Mouse (Mus musculus) liver, postnatal 0 days (tissue): Measurements from ENCODE around the gene Sult1a1. TPM values are rescaled to one million over a fixed set of nuclear protein-coding genes. Genes with fewer than 3 reads are reported as not detected.
A peak's percentile ranks its signal among the peaks of the same experiment; 100 is the strongest.

Source experiments
- ATAC-seq: fragments of 200-750 bp; cut with Nextera tagmentation; 2 replicates; pipeline ENCODE4 v1.8.0; 2017; ENCODE audit warnings: mild to moderate bottlenecking, moderate library complexity
- DNase-seq: peaks from one replicate; pipeline ENCODE4 v3.0.0-alpha.2; 2016
- H3K27ac ChIP-seq: fragments of 300-500 bp; sonication (generic); 2 replicates; pipeline ENCODE4 v1.5.1; 2014; ENCODE audit warnings: antibody characterized with exemption, moderate library complexity, mild to moderate bottlenecking, low read depth
- H3K27me3 ChIP-seq: fragments of 300-500 bp; sonication (generic); 2 replicates; pipeline ENCODE4 v1.6.1; 2014; ENCODE audit warnings: low read length, control low read depth, mixed read lengths; ENCODE audit not compliant: insufficient read depth
- H3K36me3 ChIP-seq: fragments of 300-500 bp; sonication (generic); replicated peaks from 2 replicates; pipeline ENCODE4 v1.6.1; 2014; ENCODE audit warnings: mild to moderate bottlenecking, control low read depth, low read length, moderate library complexity, mixed read lengths; ENCODE audit not compliant: insufficient read depth
- H3K4me1 ChIP-seq: fragments of 300-500 bp; sonication (generic); 2 replicates; pipeline ENCODE4 v1.6.1; 2014; ENCODE audit warnings: antibody characterized with exemption, mild to moderate bottlenecking, control low read depth; ENCODE audit not compliant: insufficient read depth
- H3K4me2 ChIP-seq: fragments of 300-500 bp; sonication (generic); 2 replicates; pipeline ENCODE4 v1.6.1; 2014; ENCODE audit warnings: low read depth, mild to moderate bottlenecking, low read length, moderate library complexity, mixed read lengths
- H3K4me3 ChIP-seq: fragments of 300-500 bp; sonication (generic); 2 replicates; pipeline ENCODE4 v1.5.1; 2014; ENCODE audit warnings: low read depth, low read length
- H3K9ac ChIP-seq: fragments of 300-500 bp; sonication (generic); replicated peaks from 2 replicates; pipeline ENCODE4 v1.6.1; 2014; ENCODE audit warnings: mild to moderate bottlenecking, moderate library complexity
- H3K9me3 ChIP-seq: fragments of 300-500 bp; sonication (generic); 2 replicates; pipeline ENCODE4 v1.6.1; 2016; ENCODE audit warnings: mild to moderate bottlenecking, control low read depth, low read length, mixed read lengths
- CTCF ChIP-seq: sonication (generic); IDR thresholded peaks from 2 replicates; pipeline ENCODE4 v1.5.1; 2016; ENCODE audit warnings: antibody characterized with exemption, low read depth
- EP300 ChIP-seq: IDR thresholded peaks from 2 replicates; pipeline ENCODE4 v1.6.1; 2016; ENCODE audit warnings: antibody characterized with exemption, low read depth, mild to moderate bottlenecking
- WGBS: fragments of 180-500 bp; shearing (Covaris S2); extraction: QIAGEN DNeasy Blood & Tissue Kit; methylation state at CpG from one replicate; pipeline ENCODE4 v1.1.7; 2014; ENCODE audit not compliant: insufficient replicate concordance; 5-methylcytosine and 5-hydroxymethylcytosine counted together
- polyA plus RNA-seq: library from polyadenylated mRNA; unstranded; fragments of >200 nt; fragmentation: Nextera tagmentation; extraction: Ambion mirVana; gene quantifications from 2 replicates; pipeline ENCODE4 v1.2.1, GENCODE M21; 2015

Sult1a1 gene
- polyA plus RNA-seq, 1 experiment from 2014 or later, result 221 TPM

DNA sequence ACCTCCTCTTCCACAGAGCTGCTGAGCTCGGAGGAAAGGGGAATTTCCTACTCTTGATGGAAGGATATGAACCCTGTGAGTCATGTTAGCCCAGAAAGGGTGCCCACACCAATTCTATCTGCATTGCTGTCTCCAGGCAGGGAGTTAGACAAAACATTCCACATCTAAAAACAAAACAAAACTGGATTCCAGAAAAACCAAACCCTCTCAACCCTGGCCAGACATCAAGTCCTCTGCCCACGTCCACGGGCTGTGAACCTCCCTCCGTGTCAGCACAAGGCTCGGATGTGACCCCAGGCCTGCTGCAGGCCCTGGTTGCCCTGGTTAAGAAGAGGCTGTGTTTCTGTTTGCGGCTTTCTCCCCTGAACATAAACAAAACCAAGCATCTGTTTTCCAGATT lies 48.1 kb downstream of the Sult1a1 start:
- ATAC-seq (no peak), DNase-seq (no peak)
- no peak overlapping the region for H3K27ac ChIP-seq
- no peaks in the 10 kb centered on the region for H3K9me3 ChIP-seq
- H3K27me3 ChIP-seq, result no peaks in the 10 kb centered on the region
- WGBS, result 67% methylated on average over 6 of the region's 6 CpGs
- no peak overlapping the region for H3K9ac ChIP-seq
- peaks cover 17% of the 10 kb centered on the region; the same call in 1 of the 2 replicates for H3K4me1 ChIP-seq
- H3K4me3 ChIP-seq, result no peak overlapping the region
- no peak overlapping the region for H3K4me2 ChIP-seq
- TF ChIP-seq EP300 (no peak), CTCF (no peak)
- H3K36me3 ChIP-seq, result no peaks in the 10 kb centered on the region

DNA sequence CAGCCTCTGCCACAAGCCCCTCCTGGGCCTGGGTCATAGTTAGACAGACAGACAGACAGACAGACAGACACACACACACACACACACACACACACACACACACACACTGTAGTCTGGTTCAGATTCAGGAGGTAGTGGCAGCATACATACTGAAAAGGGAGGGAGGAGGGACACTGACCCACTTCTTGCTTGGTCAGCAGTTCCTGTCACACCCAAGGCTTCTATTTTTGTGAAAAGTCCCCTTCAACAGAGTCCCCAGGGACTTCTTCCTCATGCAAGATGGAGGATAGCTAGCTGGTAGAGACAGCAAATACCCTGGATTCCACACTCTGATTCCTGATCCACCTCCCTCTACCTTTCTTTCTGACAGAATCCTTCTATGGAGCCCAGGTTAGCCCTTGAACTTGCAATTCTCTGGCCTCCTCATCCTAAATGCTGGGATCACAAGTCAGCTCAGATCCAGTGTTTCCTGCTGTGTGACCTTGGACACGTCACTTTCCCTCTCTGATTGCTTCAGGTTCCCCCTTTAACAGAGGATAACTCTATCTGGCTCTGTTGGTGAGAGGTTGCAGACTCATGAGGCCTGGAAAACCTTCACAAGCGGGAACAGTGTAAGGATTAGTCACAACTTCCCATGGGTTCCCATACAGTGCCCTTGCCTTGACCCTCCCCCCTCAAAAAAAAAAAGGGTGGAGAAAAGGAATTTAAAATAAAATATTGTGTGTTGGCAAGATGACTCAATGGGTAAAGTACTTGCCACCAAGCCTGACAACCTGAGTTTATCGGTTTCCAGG lies 50.2 kb downstream of the Sult1a1 start:
- ATAC-seq, result no peak; the same call in 1 of the 2 replicates

DNA sequence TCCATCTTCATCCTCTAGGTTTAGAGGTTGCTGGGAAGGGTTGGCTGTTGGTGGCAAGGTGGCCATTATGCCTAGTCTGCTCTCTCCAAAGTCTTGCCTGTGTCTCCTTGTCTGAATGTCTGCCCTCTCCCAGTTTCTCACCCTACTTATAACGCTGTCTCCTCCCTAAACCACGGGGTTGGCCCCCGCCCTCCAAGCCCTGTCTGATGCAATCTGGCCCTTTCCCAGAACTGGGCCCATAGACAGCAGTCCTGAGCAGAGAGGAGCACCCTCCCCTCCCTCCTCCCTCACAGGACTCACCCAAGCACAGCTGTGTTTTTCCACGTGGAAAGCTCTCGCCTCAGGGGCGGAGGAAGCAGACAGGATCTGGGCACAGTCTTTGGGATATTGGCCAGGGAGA lies 50.9 kb downstream of the Sult1a1 start:
- Histone ChIP-seq H3K9ac (peak overlapping the region; percentile 30; the same call in 1 of the 2 replicates), H3K9me3 (no peaks in the 10 kb centered on the region), H3K4me2 (peak overlapping the region; percentile 54), H3K4me1 (peaks cover 21% of the 10 kb centered on the region; the same call in 1 of the 2 replicates), H3K36me3 (0 out of 2 replicates have a peak, but pooled peaks cover 2% of the 10 kb centered on the region), H3K27ac (0 out of 2 replicates have a peak overlapping the region, but pooled peaks have one; percentile 18), H3K27me3 (no peaks in the 10 kb centered on the region), H3K4me3 (no peak overlapping the region)
- TF ChIP-seq EP300 (no peak; the same call in 1 of the 2 replicates), CTCF (no peak)
- ATAC-seq, result peak; percentile 87
- 13% methylated on average over 6 of the region's 6 CpGs for WGBS
- DNase-seq, result peak; percentile 73

More for the DNA sequence above, 50.2 kb downstream of the Sult1a1 start:
- H3K27me3 ChIP-seq, result no peaks in the 10 kb centered on the region
- no peak for TF ChIP-seq CTCF
- TF ChIP-seq EP300, result no peak
- H3K4me3 ChIP-seq, result no peak overlapping the region
- peak overlapping the region; percentile 54 for H3K4me2 ChIP-seq
- no peak for DNase-seq
- H3K9ac ChIP-seq, result peak overlapping the region; percentile 30; the same call in 1 of the 2 replicates
- 74% methylated on average over 3 of the region's 3 CpGs for WGBS
- peaks cover 21% of the 10 kb centered on the region; the same call in 1 of the 2 replicates for H3K4me1 ChIP-seq
- H3K27ac ChIP-seq, result 0 out of 2 replicates have a peak overlapping the region, but pooled peaks have one; percentile 18
- 0 out of 2 replicates have a peak, but pooled peaks cover 2% of the 10 kb centered on the region for H3K36me3 ChIP-seq
- H3K9me3 ChIP-seq, result no peaks in the 10 kb centered on the region

DNA sequence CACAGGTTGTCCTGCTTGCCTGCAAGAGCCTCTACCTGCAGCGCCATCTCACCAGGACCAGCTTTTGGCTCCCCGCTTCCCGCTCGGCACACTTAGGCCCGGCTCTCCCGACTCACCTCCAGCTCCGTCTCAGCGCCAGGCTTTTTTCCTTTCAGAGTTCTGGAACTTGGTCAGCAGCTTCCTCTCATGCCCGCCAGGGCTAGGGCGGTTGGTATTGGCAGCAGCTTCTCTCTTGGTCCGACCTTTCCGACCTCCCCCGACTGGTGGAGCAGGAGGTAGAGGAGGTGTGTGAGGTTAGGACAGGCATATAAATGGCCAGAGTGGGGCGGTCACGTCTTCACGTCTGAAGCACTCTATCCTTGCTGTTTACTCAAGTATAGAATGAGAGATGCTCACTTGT lies 51.5 kb downstream of the Sult1a1 start:
- Histone ChIP-seq H3K36me3 (0 out of 2 replicates have a peak, but pooled peaks cover 2% of the 10 kb centered on the region), H3K9me3 (no peaks in the 10 kb centered on the region), H3K4me1 (peaks cover 21% of the 10 kb centered on the region; the same call in 1 of the 2 replicates), H3K9ac (no peak overlapping the region; the same call in 1 of the 2 replicates), H3K27me3 (no peaks in the 10 kb centered on the region), H3K4me3 (no peak overlapping the region), H3K27ac (no peak overlapping the region), H3K4me2 (peak overlapping the region; percentile 54)
- WGBS, result 74% methylated on average over 16 of the region's 16 CpGs
- TF ChIP-seq CTCF (no peak), EP300 (no peak)
- DNase-seq (no peak), ATAC-seq (no peak)

DNA sequence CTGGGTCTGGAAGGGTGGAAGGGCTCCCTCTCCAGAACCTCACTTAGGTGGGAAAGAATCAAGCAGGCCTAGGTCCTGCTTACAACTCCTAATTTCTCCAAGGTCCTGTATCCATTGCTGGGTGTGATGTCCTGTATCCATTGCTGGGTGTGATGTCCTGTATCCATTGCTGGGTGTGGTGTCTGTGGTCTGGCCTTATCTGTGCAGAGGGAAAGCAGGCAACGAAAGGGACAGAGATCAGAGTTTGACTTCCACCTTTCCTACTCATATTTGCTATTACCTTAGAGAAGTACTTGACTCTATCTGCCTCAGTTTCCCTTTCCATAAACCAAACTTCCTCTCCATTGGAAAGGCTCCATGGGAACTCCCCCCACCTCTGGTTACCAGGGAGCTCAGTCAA lies 52.9 kb downstream of the Sult1a1 start:
- no peak overlapping the region for H3K4me3 ChIP-seq
- no peak for DNase-seq
- no peaks in the 10 kb centered on the region for H3K9me3 ChIP-seq
- 48% methylated on average over 1 of the region's 1 CpGs for WGBS
- TF ChIP-seq EP300, result no peak
- no peak for TF ChIP-seq CTCF
- H3K27me3 ChIP-seq, result no peaks in the 10 kb centered on the region
- peaks cover 21% of the 10 kb centered on the region; the same call in 1 of the 2 replicates for H3K4me1 ChIP-seq
- no peak overlapping the region for H3K27ac ChIP-seq
- no peak overlapping the region for H3K9ac ChIP-seq
- no peak overlapping the region for H3K4me2 ChIP-seq
- no peak for ATAC-seq
- H3K36me3 ChIP-seq, result 0 out of 2 replicates have a peak, but pooled peaks cover 2% of the 10 kb centered on the region

Other genes starting within 250 kb of the Sult1a1 start
- 7.1 and 7.2 TPM in 2 replicates for gene Rabep2, start 247.7 kb downstream of the Sult1a1 start, polyA plus RNA-seq
- 2.2 and 34.1 TPM in 2 replicates for gene Atp2a1, start 213.3 kb downstream of the Sult1a1 start, polyA plus RNA-seq
- 13.5 and 13.7 TPM in 2 replicates for gene Sh2b1, start 201.0 kb downstream of the Sult1a1 start, polyA plus RNA-seq
- gene Tufm, start 189.1 kb downstream of the Sult1a1 start, polyA plus RNA-seq, result 57.6 and 57.7 TPM in 2 replicates
- gene Atxn2l, start 173.0 kb downstream of the Sult1a1 start, polyA plus RNA-seq, result 12.0 and 13.6 TPM in 2 replicates
- 78.4 and 90.9 TPM in 2 replicates for gene Eif3c, start 110.0 kb downstream of the Sult1a1 start, polyA plus RNA-seq
- 3.0 and 4.0 TPM in 2 replicates for gene Apobr, start 91.5 kb downstream of the Sult1a1 start, polyA plus RNA-seq
- gene Cln3, start 90.6 kb downstream of the Sult1a1 start, polyA plus RNA-seq, result 12.3 and 14.6 TPM in 2 replicates
- gene Il27, start 81.5 kb downstream of the Sult1a1 start, polyA plus RNA-seq, result 0.18 and 0.21 TPM in 2 replicates
- 4.0 and 4.5 TPM in 2 replicates for gene Nupr1, start 45.6 kb downstream of the Sult1a1 start, polyA plus RNA-seq
- 22.7 and 22.8 TPM in 2 replicates for gene Sgf29, start 27.1 kb downstream of the Sult1a1 start, polyA plus RNA-seq
- 86.5 and 93.5 TPM in 2 replicates for gene Bola2, start 19.0 kb upstream of the Sult1a1 start, polyA plus RNA-seq
- 2.6 and 3.7 TPM in 2 replicates for gene Slx1b, start 19.4 kb upstream of the Sult1a1 start, polyA plus RNA-seq
- gene Coro1a, start 31.4 kb upstream of the Sult1a1 start, polyA plus RNA-seq, result 121 and 130 TPM in 2 replicates
- gene Mapk3, start 83.2 kb upstream of the Sult1a1 start, polyA plus RNA-seq, result 20.3 and 21.0 TPM in 2 replicates
- gene Gdpd3, start 89.9 kb upstream of the Sult1a1 start, polyA plus RNA-seq, result 0.77 and 1.6 TPM in 2 replicates
- 65.0 and 74.7 TPM in 2 replicates for gene Ypel3, start 100.5 kb upstream of the Sult1a1 start, polyA plus RNA-seq
- gene Tbx6, start 105.1 kb upstream of the Sult1a1 start, polyA plus RNA-seq, result 0.14 and 0.29 TPM in 2 replicates
- 69.9 and 72.1 TPM in 2 replicates for gene Ppp4c, start 116.1 kb upstream of the Sult1a1 start, polyA plus RNA-seq
- 0.06 and 0.09 TPM in 2 replicates for gene Fam57b, start 121.2 kb upstream of the Sult1a1 start, polyA plus RNA-seq
- not detected in 2 replicates for gene 4930451I11Rik, start 155.2 kb upstream of the Sult1a1 start, polyA plus RNA-seq
- not detected in 2 replicates for gene Doc2a, start 171.0 kb upstream of the Sult1a1 start, polyA plus RNA-seq
- 6.5 and 7.2 TPM in 2 replicates for gene Hirip3, start 185.5 kb upstream of the Sult1a1 start, polyA plus RNA-seq
- 17.2 and 20.6 TPM in 2 replicates for gene Ino80e, start 185.9 kb upstream of the Sult1a1 start, polyA plus RNA-seq
- gene Taok2, start 208.3 kb upstream of the Sult1a1 start, polyA plus RNA-seq, result 7.5 and 8.7 TPM in 2 replicates
- 35.6 and 38.4 TPM in 2 replicates for gene Tmem219, start 246.5 kb upstream of the Sult1a1 start, polyA plus RNA-seq